Mouse (Mus musculus) lung, embryonic 15.5 days (tissue): ENCODE data around the gene Cyp2d26. TPM values are rescaled to one million over a fixed set of nuclear protein-coding genes. Genes with fewer than 3 reads are reported as not detected.
"Not testable (repeated sequence)": the region's sequence is repeated elsewhere in the genome, so short reads cannot be mapped to it uniquely, and the experiment has no call there.

ENCODE experiments used
- ATAC-seq: fragments of 200-750 bp; cut with Nextera tagmentation; 2 replicates; pipeline ENCODE4 v1.8.0; 2017; ENCODE audit warnings: moderate number of reproducible peaks, borderline replicate concordance; ENCODE audit not compliant: low FRiP score, low TSS enrichment; ENCODE audit errors: extremely low read depth
- H3K27ac ChIP-seq: fragments of 300-500 bp; sonication (generic); 2 replicates; pipeline ENCODE4 v1.5.1; 2015; ENCODE audit warnings: moderate library complexity, mild to moderate bottlenecking, inconsistent platforms
- H3K27me3 ChIP-seq: fragments of 300-500 bp; sonication (generic); 2 replicates; pipeline ENCODE4 v1.6.1; 2015; ENCODE audit warnings: inconsistent platforms
- H3K36me3 ChIP-seq: fragments of 300-500 bp; sonication (generic); 2 replicates; pipeline ENCODE4 v1.6.1; 2015; ENCODE audit warnings: inconsistent platforms
- H3K4me1 ChIP-seq: fragments of 300-500 bp; sonication (generic); 2 replicates; pipeline ENCODE4 v1.6.1; 2015; ENCODE audit warnings: inconsistent platforms
- H3K4me2 ChIP-seq: fragments of 300-500 bp; sonication (generic); 2 replicates; pipeline ENCODE4 v1.6.1; 2015; ENCODE audit warnings: inconsistent platforms, mild to moderate bottlenecking, moderate library complexity
- H3K4me3 ChIP-seq: fragments of 300-500 bp; sonication (generic); 2 replicates; pipeline ENCODE4 v1.5.1; 2015; ENCODE audit warnings: mild to moderate bottlenecking, inconsistent platforms
- H3K9ac ChIP-seq: fragments of 300-500 bp; sonication (generic); 2 replicates; pipeline ENCODE4 v1.6.1; 2015; ENCODE audit warnings: inconsistent platforms
- H3K9me3 ChIP-seq: fragments of 300-500 bp; sonication (generic); 2 replicates; pipeline ENCODE4 v1.6.1; 2016; ENCODE audit warnings: inconsistent platforms
- WGBS: fragments of 180-500 bp; shearing (Covaris S2); methylation state at CpG from one replicate; pipeline ENCODE4 v1.1.7; 2015; 5-methylcytosine and 5-hydroxymethylcytosine counted together
- polyA plus RNA-seq: library from polyadenylated mRNA; unstranded; fragments of >200 nt; fragmentation: Nextera tagmentation; extraction: Ambion mirVana; gene quantifications from 2 replicates; pipeline ENCODE4 v1.2.1, GENCODE M21; 2015

The Cyp2d26 gene
- polyA plus RNA-seq, 1 experiment from 2014 or later: 0.22 TPM

DNA sequence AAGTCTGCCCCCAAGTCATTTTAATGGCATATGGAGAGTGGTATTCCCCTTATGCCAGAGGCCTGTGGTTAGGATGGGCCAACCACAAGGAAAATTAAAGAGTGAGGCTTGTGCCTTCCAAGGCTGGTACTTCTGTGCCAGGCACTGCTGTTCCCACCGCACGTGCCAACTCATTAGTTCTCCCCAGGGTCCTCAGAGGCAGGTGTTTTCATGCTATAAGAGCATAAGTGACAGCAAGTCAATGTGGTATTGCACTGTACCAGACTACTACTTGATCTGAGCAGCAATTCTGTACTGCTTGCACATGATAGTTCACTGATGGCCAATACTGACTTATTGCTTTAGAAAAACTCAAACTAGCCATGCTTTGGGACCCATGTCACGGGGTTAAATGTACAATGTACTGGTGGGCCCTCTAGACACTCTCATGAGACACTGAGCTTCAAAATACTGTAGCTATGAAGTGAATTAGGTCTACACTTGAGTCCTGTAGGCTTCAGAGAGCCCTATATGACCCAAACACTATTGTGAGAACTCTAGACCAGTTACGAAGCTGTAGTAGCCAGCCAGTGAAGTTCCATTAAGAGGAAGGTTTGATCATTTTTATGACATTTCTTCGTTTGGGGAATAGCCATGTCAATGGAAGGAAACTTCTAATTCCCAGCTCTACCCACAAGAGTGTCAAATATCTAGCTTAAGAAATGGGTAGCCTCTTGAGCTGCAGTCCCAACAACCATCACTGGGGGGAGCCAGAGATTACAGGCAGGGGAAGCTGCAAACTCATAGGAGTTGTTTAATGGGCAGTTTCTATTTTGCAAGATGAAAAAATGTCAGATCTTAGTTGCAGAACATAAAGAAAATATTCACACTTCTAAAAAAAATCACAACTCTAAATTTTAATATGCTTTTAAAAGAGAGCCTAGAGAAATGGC is 10.9 kb upstream of the Cyp2d26 start:
- Histone ChIP-seq H3K27ac (no peak overlapping the region), H3K9ac (no peak overlapping the region), H3K36me3 (peaks cover 5% of the 10 kb centered on the region; the same call in 1 of the 2 replicates), H3K4me1 (no peaks in the 10 kb centered on the region), H3K4me3 (no peak overlapping the region), H3K9me3 (no peaks in the 10 kb centered on the region), H3K4me2 (no peak overlapping the region), H3K27me3 (no peaks in the 10 kb centered on the region)
- 79% methylated on average over 5 of the region's 5 CpGs for WGBS
- ATAC-seq: no peak

DNA sequence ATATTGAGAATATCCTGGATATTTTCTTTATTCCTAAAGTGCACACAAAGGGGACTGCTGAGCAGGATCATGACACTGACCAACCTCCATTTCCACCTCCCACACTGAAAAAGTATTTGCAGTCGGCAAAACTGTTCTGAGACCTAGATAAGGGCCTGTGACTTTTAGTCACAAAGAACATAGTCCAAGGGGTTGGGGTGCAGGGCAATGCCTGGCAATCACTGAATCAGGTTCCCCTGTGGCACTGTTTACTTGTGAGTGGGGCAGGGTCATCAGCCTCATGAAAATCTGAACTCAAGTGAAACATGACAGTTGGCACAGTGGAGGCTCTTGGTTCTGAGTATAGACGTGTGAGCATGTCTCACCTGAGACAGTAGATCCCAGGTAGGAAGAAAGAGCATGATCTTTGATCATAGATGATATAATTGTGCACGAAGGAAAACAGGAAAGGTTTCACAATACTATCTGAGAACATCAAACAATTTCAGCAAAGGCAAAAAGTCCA is 1.9 kb upstream of the Cyp2d26 start:
- Histone ChIP-seq H3K36me3 (no peaks in the 10 kb centered on the region), H3K27ac (no peak overlapping the region), H3K4me3 (no peak overlapping the region), H3K9ac (no peak overlapping the region), H3K9me3 (no peaks in the 10 kb centered on the region), H3K4me2 (no peak overlapping the region), H3K4me1 (no peaks in the 10 kb centered on the region), H3K27me3 (no peaks in the 10 kb centered on the region)
- WGBS: 59% methylated on average over 3 of the region's 3 CpGs
- no peak for ATAC-seq

DNA sequence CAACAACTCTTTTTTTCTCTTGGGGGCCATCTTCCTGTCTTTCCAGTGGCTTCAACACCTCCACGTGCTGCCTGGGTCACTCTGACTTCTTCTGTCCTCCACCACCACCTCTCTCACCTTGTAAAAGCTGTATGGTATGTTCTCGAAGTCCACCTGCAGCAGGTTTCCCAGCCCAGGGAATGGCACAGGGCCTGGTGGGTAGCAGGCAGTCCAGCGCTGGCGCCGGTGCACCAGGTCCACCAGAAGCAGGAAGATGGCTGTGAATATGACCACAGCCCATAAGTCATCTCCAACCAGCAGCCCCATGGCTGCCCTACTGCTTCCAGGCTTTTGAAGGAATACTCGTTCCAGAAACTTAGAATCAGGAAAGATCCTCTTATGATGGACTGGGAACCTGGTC is 226 bp downstream of the Cyp2d26 start:
- H3K4me2 ChIP-seq: no peak overlapping the region
- no peak overlapping the region for H3K9ac ChIP-seq
- no peaks in the 10 kb centered on the region for H3K36me3 ChIP-seq
- H3K27ac ChIP-seq: no peak overlapping the region
- H3K4me3 ChIP-seq: no peak overlapping the region
- H3K4me1 ChIP-seq: no peaks in the 10 kb centered on the region
- H3K9me3 ChIP-seq: no peaks in the 10 kb centered on the region
- H3K27me3 ChIP-seq: no peaks in the 10 kb centered on the region
- no peak for ATAC-seq
- WGBS: 75% methylated on average over 6 of the region's 6 CpGs

DNA sequence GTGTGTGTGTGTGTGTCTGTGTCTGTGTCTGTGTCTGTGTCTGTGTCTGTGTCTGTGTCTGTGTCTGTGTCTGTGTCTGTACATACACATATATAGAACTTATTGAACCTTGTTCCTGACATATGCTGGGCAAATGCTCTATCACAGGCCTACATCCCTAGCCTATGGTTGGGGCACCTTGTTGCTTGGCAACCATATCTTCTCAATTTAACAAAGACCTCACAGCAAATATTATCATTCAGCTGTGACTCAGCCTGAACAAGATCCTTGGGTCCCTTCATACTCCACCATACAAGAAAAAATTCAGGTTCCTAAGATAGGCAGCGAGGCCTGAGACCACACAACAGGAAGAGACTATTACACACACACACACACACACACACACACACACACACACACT is 640 bp downstream of the Cyp2d26 start:
- no peak overlapping the region for H3K27ac ChIP-seq

DNA sequence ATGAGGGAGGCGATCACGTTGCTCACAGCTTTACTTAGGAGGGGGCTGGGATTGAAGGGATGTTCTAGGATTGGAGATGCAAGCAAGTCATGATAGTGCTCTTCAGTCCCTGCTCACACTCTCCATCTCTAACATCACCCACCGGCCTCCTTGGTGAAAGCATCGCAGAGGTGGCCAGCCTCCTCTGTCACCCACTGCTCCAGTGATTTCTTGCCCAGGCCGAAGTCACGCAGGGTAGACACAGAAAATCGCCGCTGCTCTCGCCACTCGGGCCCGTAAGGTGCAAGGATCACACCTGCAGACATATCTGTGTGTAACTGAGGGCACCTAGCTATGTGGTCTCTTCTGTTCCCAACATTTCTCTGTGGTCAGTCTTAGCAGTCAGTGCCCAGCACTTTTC is 1.5 kb downstream of the Cyp2d26 start:
- Histone ChIP-seq H3K27ac (no peak overlapping the region), H3K27me3 (no peaks in the 10 kb centered on the region), H3K36me3 (no peaks in the 10 kb centered on the region), H3K4me2 (no peak overlapping the region), H3K9ac (no peak overlapping the region), H3K4me3 (no peak overlapping the region), H3K9me3 (no peaks in the 10 kb centered on the region), H3K4me1 (no peaks in the 10 kb centered on the region)
- whole genome bisulfite sequencing: 91% methylated on average over 11 of the region's 11 CpGs
- ATAC-seq: no peak

More for the DNA sequence above, 640 bp downstream of the Cyp2d26 start:
- Histone ChIP-seq H3K36me3 (no peaks in the 10 kb centered on the region), H3K27me3 (no peaks in the 10 kb centered on the region), H3K9me3 (no peaks in the 10 kb centered on the region), H3K9ac (no peak overlapping the region), H3K4me3 (no peak overlapping the region), H3K4me1 (no peaks in the 10 kb centered on the region), H3K4me2 (no peak overlapping the region)
- ATAC-seq: no peak
- 39% methylated on average over 1 of the region's 1 CpGs for WGBS

DNA sequence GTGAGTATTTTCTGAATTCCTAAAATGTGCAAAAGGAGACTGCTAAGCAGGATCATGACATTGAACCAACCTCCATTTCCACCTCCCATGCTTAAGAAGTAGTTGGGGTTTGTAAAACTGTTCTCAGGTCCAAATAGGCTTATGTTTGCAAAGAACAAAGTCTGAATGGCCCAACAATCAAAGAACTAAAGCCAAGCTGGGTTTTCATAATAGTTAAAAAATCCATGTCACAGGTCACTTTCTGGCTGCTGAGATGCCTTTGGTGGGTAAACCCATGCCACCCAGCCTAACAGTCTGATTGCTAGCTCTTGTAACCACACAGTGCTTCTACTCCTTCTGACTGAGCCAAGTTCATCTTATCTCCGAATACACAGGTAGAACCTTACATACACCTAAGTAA is 9.5 kb downstream of the Cyp2d26 start:
- no peak overlapping the region for H3K4me2 ChIP-seq
- H3K4me1 ChIP-seq: no peaks in the 10 kb centered on the region
- no peaks in the 10 kb centered on the region for H3K36me3 ChIP-seq
- no peak overlapping the region for H3K9ac ChIP-seq
- H3K9me3 ChIP-seq: no peaks in the 10 kb centered on the region
- H3K4me3 ChIP-seq: no peak overlapping the region
- WGBS: 60% methylated on average over 1 of the region's 1 CpGs
- ATAC-seq: no peak
- H3K27ac ChIP-seq: no peak overlapping the region
- no peaks in the 10 kb centered on the region for H3K27me3 ChIP-seq

DNA sequence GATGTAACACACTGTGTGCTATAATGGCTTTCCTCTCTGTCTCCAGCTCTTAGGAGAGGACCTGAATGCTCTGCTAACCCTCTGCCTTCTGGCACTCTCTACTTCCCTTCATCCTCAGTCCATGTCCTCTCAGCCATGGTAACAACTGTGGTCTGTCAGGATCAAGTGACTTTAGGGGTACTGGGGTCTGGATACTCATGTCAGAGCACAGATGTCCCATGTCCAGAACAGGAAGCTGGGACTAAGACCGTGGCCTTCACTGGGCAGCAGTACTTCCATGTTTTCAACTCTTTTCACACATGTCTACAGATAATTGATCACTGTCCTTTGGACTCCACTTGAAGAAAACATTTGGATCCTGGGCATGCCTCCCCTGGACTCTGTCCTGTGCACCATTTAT is 10.3 kb downstream of the Cyp2d26 start:
- Histone ChIP-seq H3K27ac (no peak overlapping the region), H3K9ac (no peak overlapping the region), H3K4me1 (no peaks in the 10 kb centered on the region), H3K4me2 (no peak overlapping the region), H3K9me3 (no peaks in the 10 kb centered on the region), H3K27me3 (no peaks in the 10 kb centered on the region), H3K36me3 (no peaks in the 10 kb centered on the region), H3K4me3 (no peak overlapping the region)
- peak; percentile 19; the same call in 1 of the 2 replicates for ATAC-seq
- 41% methylated on average over 1 of the region's 1 CpGs for WGBS

DNA sequence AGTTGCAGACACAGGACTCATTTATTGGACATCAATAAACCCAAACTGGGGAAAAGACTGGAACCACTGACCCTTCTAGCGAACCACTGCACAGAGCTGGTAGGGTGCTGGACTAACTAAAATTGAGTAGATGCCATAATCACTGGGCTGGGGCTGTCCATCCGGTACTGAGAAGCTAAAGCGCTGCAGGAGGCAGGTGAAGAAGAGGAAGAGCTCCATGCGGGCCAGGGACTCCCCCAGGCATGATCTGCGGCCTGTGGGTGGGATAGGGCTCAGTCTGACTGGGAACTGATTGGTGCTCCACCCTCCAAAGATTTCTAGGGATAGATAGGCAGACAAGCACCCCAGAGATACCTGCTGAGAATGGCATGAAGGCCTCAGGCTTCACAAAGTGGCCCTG is 16.2 kb downstream of the Cyp2d26 start:
- not testable (repeated sequence) for H3K9me3 ChIP-seq, H3K27ac ChIP-seq, H3K4me3 ChIP-seq, H3K27me3 ChIP-seq, H3K9ac ChIP-seq, ATAC-seq, H3K4me1 ChIP-seq, H3K36me3 ChIP-seq, H3K4me2 ChIP-seq
- 81% methylated on average over 5 of the region's 5 CpGs for WGBS

DNA sequence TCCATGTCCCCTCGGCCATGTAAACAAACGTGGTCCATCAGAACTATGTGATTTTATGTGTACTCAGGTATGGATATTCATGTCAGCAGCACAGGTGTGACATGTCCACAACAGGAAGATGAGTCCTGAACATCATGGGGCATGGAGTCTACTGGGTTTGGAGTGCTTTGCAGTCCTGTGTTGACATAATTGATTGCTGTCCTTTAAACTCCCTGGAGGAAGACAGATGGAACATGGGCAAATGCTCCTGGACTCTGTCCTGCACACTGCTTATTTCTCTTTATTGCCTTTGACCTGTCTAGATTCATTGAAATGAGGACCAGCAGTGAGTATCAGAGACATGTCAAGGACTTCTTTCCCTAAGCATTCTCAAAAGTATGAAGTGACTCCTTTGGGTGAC is 28.2 kb downstream of the Cyp2d26 start:
- no peak for ATAC-seq
- no peak overlapping the region for H3K4me2 ChIP-seq
- 72% methylated on average over 2 of the region's 2 CpGs for WGBS
- H3K4me3 ChIP-seq: no peak overlapping the region
- no peak overlapping the region for H3K9ac ChIP-seq
- H3K4me1 ChIP-seq: no peaks in the 10 kb centered on the region
- H3K27me3 ChIP-seq: no peaks in the 10 kb centered on the region
- no peaks in the 10 kb centered on the region for H3K36me3 ChIP-seq
- no peaks in the 10 kb centered on the region for H3K9me3 ChIP-seq
- no peak overlapping the region for H3K27ac ChIP-seq

DNA sequence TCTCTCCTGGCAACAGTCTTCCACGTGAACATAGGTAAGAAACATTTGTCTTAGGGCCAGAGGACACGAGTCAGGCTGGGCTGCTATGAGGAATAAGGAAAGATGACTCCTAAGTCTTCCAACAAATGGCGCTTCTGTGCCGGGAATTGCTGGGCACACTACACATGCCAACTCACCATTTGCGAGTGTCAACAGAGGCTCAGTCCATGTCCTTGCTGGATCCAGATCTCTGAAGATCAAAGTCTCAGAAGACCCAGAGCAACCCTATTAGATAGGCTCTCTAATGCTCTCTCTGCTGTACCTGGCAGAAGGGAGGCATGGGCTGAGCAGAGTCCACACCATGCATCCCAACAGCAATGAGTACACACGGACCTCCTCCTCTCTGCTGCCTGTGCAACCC is 29.2 kb downstream of the Cyp2d26 start:
- Histone ChIP-seq H3K9me3 (no peaks in the 10 kb centered on the region), H3K9ac (no peak overlapping the region), H3K4me1 (no peaks in the 10 kb centered on the region), H3K36me3 (no peaks in the 10 kb centered on the region), H3K4me2 (no peak overlapping the region), H3K27ac (no peak overlapping the region), H3K4me3 (no peak overlapping the region), H3K27me3 (no peaks in the 10 kb centered on the region)
- WGBS: 76% methylated on average over 6 of the region's 6 CpGs
- no peak for ATAC-seq

DNA sequence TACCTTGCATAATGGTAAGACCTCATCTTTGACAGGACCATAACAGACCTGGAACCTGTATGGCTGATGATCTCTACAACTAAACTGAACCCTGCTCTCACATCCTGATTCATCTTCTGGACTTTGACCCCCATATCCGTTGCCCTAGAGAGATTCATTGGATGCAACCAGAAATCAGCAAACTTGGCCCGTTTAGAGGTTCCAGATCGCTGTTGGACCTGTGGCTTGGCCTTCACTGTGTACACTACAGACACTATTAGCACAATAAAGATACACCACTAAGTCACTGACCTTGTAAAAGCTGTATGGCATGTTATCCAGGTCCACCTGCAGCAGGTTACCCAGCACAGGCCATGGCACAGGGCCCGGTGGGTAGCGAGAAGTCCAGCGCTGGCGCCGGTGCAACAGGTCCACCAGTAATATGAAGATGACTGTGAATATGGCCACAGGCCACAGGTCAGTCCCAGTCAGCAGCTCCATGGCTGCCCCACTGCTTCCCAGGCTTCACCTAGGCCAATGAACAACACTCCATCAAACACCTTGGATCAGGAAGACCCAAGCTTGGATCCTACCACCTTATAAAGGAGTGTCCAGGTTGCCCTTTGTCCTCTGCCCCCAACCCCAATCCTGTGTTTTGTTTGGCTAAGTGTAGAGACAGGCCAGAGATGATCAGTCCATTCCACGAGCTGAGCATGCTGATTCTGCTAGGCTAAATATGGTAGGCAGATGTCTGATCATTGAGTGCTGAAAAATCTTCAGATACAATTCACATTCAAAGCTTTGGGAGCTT is 30.3 kb downstream of the Cyp2d26 start, which contains the start of gene Cyp2d40:
Gene Cyp2d40 (minus strand): TSS at position 553 of the 790 bp plus-strand sequence.
- no peak within 1 kb of the TSS for H3K4me3 ChIP-seq
- H3K9me3 ChIP-seq: no peaks in the 10 kb centered on the region
- no peaks in the 10 kb centered on the region for H3K4me1 ChIP-seq
- H3K36me3 ChIP-seq: no peaks in the 10 kb centered on the region
- H3K4me2 ChIP-seq: no peak within 1 kb of the TSS
- no peak for ATAC-seq
- H3K27me3 ChIP-seq: no peaks in the 10 kb centered on the region
- H3K9ac ChIP-seq: no peak within 1 kb of the TSS
- WGBS: 86% methylated on average over 9 of the region's 9 CpGs
- no peak within 1 kb of the TSS for H3K27ac ChIP-seq

DNA sequence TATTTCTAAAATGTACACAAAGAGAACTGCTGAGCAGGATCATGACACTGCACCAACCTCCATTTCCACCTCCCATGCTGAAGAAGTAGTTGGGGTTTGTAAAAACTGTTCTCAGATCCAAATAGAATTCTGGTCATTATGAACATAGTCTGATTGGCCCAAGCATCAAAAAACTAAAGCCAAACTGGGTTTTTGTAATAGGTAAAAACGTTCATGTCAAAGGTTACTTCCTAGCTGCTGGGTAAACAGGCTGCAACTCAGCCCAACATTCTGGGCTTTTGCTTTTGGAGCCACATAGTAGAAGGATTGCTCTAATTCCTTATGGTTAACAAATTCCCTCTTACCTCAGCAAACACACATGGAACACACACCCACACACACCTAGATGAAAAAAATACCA is 46.0 kb downstream of the Cyp2d26 start:
- Histone ChIP-seq H3K27ac (no peak overlapping the region), H3K4me2 (no peak overlapping the region), H3K4me3 (no peak overlapping the region), H3K4me1 (no peaks in the 10 kb centered on the region), H3K9me3 (no peaks in the 10 kb centered on the region), H3K9ac (no peak overlapping the region), H3K36me3 (no peaks in the 10 kb centered on the region), H3K27me3 (no peaks in the 10 kb centered on the region)
- 38% methylated on average over 1 of the region's 1 CpGs for WGBS
- no peak for ATAC-seq
